Mouse (Mus musculus) kidney, adult 18-20 months (tissue): ENCODE measurements around the gene Zfp692.
"Not testable (repeated sequence)": the region's sequence is repeated elsewhere in the genome, so short reads cannot be mapped to it uniquely, and the experiment has no call there.

ENCODE experiments used
- DNase-seq: peaks from one replicate; pipeline ENCODE4 v3.0.0; 2021

The Zfp692 gene

DNA sequence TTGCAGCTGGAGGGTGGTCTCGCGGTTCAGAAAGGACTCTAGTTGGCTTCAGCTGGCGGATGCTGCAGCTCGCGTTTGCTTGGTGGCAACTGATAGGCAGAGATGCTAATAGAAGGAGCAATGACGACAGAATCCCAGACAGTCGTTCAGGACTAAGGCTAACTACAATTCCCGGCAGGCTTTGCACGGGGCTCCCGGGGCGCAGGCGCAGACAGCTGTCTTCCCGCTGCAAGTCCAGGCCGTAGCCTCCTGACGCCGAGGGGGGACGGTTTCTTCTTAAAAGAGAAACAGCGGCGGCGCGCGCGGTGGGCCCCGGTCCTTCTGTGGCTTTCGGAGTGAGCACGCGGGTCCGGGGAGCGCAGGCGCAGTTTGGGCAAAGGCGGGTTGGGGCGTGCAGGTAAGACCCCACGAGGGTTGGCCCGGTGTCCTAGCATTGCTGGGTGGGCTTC lies at the start of gene Zfp692:
TSS of gene Zfp692 (plus strand) at position 210 of the 449 bp plus-strand sequence.
- peak; percentile 90 for DNase-seq

DNA sequence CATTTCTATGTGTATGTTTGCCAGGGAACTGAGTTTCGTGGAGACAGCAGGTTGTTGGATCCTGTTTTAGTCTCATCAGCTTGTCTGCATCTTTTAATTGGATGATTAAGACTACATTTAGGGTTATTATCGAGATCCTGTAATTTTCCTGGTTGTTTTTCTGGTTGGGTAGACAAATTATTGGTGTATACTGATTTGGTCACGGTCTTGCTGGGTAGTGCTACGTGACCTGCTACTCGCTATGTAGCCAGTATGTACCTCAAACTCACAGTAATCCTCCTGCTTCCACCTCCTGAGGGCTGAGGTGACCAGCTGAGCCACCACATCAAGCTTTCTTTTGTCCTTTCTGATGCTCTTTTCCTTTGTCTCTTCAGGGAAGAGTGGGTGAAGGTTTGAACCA lies 49.1 kb upstream of the Zfp692 start:
- DNase-seq: no peak

DNA sequence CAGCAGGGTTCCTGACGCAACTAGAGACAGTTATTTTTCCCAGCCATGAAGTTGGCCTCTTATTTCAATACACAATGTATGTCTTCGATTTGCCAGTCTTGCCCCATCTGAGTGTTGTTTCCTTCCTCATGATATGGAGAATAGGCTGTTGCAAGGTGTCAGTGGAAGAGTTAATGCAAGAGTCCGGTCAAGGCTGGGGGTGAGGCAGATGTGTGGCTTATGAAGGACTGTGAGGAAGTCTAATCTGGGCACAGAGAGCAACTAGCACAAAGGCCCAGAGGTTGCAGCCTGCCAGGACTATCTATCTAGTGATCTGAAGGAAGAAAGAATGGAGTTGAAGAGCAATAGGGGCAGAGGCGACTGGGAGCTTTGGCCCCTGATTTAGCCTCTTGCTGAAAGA lies 46.7 kb upstream of the Zfp692 start:
- no peak for DNase-seq

DNA sequence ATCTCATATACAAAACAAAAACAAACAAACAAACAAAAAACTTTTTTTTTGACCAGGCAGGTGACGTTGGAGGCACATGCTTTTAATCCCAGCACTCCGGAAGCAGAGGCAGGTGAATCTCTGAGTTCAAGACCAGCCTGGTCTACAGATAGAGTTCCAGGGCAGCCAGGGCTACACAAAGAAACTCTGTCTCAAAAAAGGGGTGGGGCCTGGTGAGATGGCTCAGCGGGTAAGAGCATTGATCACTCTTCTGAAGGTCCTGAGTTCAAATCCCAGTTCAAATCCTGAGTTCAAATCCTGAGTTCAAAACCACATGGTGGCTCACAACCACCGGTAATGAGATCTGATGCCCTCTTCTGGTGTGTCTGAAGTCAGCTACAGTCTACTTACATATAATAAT lies 45.0 kb upstream of the Zfp692 start:
- DNase-seq: no peak

DNA sequence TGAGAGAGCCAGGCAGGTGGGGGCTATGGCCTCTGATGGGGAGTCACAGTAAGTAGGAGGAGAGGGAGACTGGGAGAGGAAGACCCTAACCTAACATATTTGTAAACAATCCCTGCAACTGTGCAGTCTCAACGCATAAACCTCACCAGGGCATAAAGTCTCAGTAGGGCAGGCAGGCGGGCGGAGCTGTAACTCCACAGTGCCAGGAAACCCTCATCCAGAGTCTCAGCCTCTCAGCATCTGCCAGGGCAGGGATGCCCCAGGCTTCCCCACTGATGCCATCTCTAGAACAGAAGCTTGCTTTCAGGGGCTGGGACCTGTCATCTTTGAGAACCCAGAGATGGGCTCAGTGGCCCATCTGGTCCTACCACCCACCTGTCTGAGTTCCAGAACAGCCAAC lies 44.5 kb upstream of the Zfp692 start:
- no peak for DNase-seq

DNA sequence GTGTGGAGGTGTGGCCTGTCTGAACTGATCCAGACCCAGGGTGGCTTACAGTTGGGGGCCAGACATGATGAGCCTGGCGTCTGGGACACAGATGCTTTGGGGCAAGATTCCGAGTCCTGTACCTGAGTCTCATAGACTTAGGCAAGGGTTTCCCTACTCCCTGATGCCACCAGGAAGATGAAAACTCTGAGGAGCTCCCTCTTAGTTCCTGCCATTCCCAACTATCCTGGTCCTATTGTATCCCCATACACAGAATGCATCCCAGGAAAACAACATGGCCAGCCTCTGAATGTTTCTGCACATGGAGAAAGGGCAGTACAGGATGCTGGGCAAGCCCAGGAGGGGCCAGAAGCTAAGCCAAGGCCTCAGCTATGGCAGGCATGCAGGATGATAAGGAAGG lies 43.4 kb upstream of the Zfp692 start:
- no peak for DNase-seq

DNA sequence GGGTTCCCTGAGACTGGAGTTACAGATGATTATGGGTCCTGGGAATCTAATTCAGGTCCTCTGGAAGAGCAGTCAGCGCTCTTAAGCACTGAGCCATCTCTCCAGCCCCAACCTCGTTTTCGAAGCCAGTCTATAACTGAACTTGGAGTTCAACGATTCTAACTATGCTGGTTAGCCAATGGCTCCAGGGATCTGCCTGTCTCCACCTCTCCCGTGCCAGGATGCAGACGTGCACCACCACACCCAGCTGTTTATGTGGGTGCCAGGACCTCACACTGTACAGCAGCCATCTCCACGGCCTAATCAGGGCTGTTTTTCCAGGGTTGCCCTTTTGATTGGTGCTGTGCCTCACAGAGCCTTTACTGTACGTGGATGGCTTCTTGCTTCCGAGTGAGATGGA lies 42.3 kb upstream of the Zfp692 start:
- DNase-seq: no peak

DNA sequence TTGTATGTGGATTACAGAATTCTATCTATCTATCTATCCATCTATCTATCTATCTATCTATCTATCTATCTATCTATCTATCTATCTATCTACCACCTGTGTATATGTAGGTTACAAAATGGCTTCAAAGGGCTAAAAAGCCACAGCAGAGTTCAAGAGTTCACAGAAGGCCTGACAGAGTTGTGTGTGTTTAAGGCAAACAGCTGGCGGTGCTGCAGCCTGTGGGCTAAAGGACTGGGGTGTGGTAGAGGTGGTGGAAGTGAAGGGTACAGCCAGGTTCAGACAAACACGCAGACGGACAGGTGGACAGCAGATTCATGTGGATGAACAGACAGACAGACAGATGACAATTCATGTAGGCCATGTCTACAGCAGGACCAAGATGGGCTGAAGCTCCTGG lies 38.6 kb upstream of the Zfp692 start:
- no peak for DNase-seq

DNA sequence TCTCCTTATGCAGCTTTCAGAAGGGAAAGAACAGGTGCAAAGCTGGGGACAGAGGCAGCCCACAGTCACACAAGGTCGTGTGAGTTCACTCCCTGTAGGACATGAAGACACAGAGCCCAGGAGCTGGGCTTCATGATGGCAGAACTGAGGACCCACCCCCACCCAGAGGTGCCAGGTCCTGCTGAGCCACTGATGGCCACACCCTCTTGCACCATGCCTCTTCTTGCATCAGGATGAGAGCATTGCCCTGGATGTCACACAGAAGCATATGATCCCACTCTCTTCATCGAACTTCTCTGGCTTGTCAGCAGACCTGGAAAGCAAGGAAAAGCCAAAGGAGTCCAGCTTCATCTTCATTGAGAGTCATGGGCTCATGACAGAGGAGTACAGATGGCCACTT lies 32.3 kb upstream of the Zfp692 start, which contains the start of gene 4930438A08Rik:
TSS of gene 4930438A08Rik (plus strand) at position 228 of the 400 bp plus-strand sequence.
- DNase-seq: no peak

DNA sequence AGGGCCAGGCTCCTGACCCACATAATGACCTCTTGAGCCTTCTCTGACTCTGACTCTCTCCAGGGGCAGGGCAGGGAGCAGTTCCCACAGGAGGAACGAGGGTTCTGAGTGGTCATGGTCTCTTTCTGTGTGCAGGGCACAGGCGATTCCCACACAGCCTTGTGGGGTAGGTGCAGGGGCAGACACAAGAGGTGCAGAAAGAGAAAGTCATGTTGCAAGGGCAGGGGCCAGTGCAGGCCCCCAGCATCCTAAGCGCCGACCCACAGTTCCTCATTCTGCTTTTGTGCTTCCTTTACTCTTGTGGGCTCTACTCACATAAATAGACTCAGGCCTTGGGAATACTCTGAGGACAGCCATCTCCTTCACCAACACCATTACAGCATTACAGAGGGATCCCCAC lies 31.1 kb upstream of the Zfp692 start:
- no peak for DNase-seq

DNA sequence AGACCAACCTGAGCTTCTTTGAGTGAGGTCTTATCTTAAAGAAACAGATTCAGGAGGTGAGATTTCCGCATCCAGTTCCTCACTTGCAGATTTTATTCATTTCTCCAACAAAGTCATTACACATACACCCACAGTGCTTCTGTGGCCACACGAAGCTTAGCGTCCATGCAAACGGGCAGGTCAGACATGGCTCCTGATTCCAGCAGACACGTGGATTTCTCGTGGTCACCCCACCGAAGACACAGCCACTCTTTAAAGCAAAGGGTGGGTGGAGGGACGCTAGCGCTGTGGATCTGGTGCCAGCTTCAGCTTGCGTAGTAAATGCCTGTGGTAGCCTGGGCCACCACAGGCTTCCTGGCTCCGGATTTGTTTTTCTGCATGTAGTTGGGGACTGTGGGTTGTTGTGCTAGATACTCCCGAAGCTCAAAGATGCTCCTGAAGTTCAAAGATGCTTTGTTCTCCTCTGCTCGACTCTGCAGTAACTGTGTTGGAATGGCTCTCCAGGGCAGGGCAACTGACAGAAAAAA lies 24.8 kb upstream of the Zfp692 start:
- DNase-seq: no peak

DNA sequence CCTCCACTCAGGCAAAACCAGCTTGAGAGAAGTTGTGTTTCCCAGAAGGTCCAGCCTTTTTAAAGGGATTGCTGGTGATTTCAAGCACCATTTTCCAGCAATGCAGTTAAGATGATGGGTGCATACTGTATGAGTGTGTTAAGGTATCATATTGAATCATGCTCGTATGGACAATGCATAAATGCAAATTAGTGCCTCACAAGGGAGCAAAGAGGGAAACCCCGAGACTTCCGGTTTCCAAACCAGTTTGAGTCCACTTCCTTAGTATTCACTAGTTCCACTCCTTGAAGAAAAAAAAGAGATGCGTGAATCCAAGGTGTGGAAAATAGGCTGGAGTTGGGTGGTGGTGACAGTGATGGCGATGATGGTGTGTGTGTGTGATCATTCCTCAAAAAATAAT lies 24.4 kb upstream of the Zfp692 start:
- no peak for DNase-seq

DNA sequence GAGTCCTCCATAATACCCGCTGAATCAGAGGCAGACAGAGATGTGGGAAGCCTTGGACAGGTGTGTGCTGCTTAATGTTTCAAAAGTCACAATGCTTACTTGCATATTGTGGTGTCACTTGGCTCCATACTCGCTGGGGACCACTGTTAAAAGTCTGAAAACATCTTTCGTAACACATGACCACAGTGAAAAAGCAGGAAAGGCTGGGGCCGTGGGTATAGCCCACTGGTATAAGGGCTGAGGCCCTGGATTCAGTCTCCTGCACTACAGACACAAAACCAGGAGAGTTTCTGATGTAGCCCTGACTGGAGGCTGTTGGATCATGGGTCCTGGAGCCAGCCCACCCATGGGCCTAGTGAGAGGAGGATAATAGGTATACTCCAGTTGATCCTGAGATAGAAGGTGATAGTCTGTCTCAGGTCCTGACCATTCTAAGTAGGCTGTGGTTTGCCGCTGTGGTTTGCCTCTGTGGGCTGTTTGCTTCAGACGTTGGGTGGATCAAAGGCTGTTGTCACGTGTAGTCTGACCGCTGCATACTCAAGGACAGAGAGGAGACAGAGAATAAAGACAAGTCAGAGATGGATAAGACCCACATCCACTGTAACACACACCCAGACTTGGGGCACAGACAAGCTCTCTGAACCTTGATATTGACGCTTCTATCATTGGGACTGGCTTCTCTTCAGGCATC lies 16.7 kb upstream of the Zfp692 start:
- no peak for DNase-seq

DNA sequence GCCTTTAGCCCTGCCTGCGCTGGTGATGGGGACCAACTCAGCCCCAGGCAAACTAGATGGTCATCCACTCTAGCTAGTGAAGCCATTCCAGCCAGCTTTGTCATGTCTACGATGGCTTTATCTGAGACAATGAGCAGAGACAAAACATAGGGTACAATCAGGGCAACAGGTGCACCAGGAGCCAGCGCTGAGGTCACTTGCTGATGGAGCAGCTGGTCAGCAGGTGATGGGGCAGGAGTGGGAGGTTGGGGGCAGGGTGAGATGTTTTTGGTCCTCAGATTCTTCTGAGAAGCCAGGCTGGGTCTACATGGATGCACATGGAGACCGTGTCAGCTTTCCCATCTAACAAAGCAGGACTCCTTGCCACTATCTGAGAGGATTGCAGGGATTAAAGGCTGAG lies 16.1 kb upstream of the Zfp692 start:
- DNase-seq: no peak

DNA sequence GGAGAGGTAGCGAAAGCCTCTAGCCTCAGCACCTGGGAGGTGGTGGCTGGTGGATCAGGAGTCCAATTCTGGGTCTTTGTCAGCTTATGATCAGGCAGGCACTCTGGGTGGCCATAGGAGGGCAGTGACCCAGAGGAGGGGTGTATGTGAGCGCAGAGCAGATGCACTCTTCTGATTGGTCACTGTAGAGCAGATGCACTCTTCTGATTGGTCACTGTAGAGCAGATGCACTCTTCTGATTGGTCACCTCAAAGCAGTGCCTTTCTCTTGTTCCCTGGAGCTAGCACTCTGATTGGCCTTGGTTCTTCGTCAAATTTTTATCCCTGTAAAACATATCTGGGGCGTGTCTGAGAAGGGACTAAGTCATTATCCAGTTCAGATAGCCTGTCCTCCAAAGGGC lies 14.1 kb upstream of the Zfp692 start:
- DNase-seq: no peak

DNA sequence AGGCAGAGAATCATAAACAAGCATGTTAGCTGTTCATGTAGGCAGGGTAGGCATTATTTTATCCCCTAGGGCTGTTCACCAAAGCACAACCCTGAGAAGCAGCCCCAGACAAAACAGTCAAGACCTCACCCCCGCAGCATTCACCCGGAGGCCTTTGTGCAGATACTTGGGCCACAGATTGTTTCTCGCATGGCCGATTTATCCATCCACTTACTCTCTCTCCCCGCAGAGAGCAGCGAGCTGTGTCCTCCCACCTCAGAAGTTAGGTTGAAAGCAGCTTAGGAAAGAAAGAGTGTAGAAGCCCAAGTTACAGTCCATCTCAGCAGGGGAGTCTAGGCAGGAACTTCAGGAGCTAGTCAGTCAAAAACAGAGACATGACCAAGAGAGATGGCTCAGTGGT lies 9.5 kb upstream of the Zfp692 start:
- DNase-seq: no peak

DNA sequence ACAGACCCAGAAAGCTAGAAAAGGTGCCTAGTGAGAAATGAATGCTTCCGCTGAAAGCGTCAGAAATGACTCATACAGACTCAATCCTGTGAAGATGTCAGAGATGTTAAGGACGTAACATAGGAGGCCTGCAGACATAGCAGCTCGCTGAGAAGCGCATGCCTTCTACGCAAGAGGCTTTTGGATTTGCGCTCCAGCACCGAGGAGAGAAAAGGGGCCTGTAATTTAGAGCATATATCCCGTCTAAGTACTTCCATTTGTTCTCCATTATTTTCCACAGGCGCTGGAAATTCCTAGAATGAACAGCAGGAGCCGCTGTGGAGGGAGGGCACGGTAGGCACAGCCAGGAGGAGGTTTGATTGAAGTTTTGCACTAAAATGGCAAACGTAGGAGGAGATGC lies 5.8 kb upstream of the Zfp692 start:
- peak; percentile 81 for DNase-seq

DNA sequence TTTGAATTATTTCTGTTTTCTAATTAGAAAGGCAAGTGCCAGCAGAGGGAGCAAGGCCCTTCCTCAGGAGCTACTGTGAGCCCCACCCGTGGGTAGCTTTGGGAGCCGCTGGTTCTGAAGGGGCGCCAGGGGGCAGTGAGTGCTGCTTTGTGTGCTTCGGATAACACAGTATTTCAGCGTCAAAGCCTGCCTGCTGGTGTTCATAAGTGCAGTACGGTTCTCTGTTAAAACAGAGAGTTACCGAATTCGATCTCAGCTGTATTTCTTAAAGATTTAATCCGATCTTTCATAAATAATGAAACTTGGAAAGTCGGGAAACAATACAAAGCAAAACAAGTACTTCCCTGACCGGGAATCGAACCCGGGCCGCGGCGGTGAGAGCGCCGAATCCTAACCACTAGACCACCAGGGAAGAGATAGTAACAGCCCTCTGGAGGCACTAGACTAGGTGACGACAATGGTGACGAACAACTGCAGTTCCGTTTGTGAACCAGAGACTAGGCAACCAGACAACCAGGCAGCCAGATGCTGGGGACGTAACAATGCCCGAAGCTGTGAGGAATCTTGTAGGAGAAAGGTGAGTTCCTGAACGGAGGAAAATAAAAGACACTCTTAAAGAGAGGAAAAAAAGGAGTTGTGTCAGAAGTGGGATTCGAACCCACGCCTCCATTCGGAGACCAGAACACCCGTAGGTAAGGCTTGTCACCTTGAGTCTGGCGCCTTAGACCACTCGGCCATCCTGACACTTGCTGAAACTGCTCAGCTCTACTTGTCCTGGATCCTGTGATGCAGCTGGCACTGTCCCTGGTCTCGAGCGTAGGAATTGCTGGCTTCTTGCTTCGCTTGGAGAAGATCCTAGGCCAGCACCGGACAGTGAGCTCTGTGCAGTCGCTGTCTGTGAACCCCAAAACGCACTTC lies 4.8 kb upstream of the Zfp692 start:
- DNase-seq: peak; percentile 99

DNA sequence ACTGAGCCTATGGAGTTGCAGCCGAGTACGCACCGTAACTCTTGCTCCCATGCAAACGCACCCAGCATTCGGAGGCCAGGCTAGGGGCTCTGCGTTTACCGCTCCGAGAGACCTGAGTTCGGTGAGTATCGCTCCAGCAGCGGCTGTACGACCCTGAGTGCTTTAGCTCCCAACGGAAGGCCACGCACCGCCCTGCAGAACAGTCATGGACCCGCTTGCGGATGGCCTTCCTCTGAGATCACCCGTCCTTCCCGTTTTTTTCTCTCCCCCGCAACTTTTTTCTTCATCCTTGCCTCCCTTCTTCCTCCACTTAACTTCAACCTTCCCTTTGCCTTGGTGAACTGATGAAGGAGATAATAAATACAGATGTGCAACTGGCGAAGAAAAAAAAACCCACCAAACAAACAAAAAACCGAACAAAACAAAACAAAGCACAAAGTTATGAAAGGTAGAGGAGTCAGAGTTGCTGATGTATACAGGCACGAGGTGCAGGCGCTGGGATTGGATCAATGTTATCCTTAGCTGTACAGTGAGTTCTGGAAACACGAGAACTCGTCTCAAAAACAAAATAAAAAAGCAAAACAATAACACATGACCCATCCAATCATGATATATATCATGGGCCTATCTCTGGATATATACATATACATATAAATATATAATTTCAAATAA lies 4.0 kb upstream of the Zfp692 start:
- DNase-seq: no peak

DNA sequence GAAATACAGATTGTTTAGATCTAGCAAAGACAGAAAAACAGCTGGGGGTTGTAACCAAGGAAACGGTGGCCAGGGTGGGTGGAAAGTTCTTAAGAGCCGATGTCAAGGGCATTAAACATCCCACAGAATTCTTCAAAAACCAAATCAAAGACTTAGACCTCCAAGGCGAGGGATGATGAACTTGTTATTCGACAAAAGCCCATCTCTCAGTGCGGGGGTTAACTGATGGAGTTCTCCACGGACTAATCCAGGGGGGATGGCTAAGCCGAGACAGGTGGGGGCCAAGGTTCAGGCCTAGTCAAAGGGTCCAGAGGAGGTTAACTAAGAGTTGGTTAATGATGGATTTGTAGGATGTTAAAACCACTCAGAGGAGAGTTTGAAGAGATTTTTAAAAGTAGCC lies 3.3 kb upstream of the Zfp692 start:
- no peak for DNase-seq

DNA sequence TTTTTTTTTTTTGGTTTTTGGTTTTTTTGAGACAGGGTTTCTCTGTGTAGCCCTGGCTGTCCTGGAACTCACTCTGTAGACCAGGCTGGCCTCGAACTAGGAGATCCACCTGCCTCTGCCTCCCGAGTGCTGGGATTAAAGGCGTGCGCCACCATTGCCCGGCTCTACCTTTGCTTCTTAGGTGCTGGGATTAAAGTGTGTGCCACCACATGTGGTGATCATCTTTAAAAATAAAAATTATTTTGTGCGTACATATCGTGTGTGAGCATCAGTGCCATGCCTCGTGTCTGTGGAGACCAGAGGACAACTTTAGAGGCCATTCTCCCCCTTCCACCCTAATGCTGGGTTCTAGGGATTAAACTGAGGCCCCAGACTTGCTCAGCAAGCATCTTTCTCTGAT lies 1.6 kb upstream of the Zfp692 start:
- not testable (repeated sequence) for DNase-seq

DNA sequence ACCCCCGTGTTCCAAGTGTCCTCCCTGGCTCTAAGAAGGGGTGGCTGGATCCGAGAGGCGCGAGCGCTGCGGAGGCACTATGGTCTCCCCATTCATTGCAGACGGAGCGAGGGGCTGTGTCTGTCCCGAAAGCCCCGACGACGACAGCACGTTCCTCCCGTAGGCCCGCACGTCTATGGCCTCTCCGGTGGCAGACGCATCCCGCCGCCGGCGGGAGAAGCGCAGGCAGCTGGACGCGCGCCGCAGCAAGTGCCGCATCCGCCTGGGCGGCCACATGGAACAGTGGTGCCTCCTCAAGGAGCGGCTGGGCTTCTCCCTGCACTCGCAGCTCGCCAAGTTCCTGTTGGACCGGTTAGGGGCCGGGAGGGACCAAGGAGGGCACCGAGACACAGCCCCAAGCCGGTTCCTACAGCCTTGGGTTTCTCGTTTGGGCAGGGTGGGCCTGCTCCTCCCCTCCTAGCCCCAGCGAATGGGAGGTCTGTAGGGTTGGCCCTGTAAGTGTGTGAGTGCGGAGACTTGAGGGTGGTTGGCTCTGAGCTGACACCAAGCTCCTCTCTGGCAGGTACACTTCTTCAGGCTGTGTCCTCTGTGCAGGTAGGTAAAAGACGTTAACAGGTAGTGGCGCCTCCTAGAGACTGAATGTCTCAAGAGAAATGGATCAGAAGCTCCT lies 677 bp downstream of the Zfp692 start:
- DNase-seq: peak; percentile 73

DNA sequence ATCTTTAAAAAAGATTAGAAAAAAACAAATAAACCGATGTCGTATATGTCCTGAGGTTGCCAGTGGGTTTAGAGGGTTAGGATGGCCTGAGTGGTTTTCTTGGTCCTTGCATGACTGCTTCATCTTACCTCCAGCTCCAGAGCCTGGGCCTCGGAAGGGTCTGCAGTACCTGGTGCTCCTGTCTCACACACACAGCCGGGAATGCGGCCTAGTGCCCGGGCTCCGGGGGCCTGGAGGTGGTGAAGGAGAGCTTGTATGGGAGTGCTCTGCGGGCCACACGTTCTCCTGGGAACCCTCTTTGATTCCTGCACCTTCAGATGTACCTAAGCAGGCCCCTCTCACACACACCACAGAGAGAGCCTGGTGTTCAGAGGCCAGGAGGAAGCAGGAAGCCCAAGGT lies 1.8 kb downstream of the Zfp692 start:
- no peak for DNase-seq
